Mouse (Mus musculus) limb, embryonic 14.5 days (tissue): ENCODE data around the gene Ccdc96. TPM values are rescaled to one million over a fixed set of nuclear protein-coding genes. Genes with fewer than 3 reads are reported as not detected.

Experiments used
- ATAC-seq: fragments of 200-750 bp; cut with Nextera tagmentation; 2 replicates; pipeline ENCODE4 v1.8.0; 2017; ENCODE audit warnings: low read depth, moderate number of reproducible peaks, moderate TSS enrichment; ENCODE audit not compliant: low FRiP score
- DNase-seq: peaks from one replicate; pipeline ENCODE4 v3.0.0-alpha.2; 2015; ENCODE audit warnings: low spot score
- H3K27ac ChIP-seq: fragments of 300-500 bp; sonication (generic); replicated peaks from 2 replicates; pipeline ENCODE4 v1.5.1; 2014; ENCODE audit warnings: low read depth, mild to moderate bottlenecking, low read length, moderate library complexity, mixed read lengths
- H3K27me3 ChIP-seq: fragments of 300-500 bp; sonication (generic); 2 replicates; pipeline ENCODE4 v1.6.1; 2014; ENCODE audit warnings: low read length, mixed read lengths; ENCODE audit not compliant: control insufficient read depth, insufficient read depth
- H3K36me3 ChIP-seq: fragments of 300-500 bp; sonication (generic); 2 replicates; pipeline ENCODE4 v1.6.1; 2014; ENCODE audit warnings: mild to moderate bottlenecking, low read length, moderate library complexity, mixed read lengths; ENCODE audit not compliant: control insufficient read depth, insufficient read depth
- H3K4me1 ChIP-seq: fragments of 300-500 bp; sonication (generic); 2 replicates; pipeline ENCODE4 v1.6.1; 2014; ENCODE audit warnings: antibody characterized with exemption, low read length, mixed read lengths; ENCODE audit not compliant: control insufficient read depth, insufficient read depth
- H3K4me2 ChIP-seq: fragments of 300-500 bp; sonication (generic); replicated peaks from 2 replicates; pipeline ENCODE4 v1.6.1; 2014; ENCODE audit warnings: low read depth, mild to moderate bottlenecking, low read length, moderate library complexity; ENCODE audit not compliant: severe bottlenecking
- H3K4me3 ChIP-seq: fragments of 300-500 bp; sonication (generic); replicated peaks from 2 replicates; pipeline ENCODE4 v1.5.1; 2014; ENCODE audit warnings: low read length
- H3K9ac ChIP-seq: fragments of 300-500 bp; sonication (generic); 2 replicates; pipeline ENCODE4 v1.6.1; 2014; ENCODE audit warnings: mild to moderate bottlenecking, low read depth, low read length, moderate library complexity; ENCODE audit not compliant: severe bottlenecking
- H3K9me3 ChIP-seq: fragments of 300-500 bp; sonication (generic); 2 replicates; pipeline ENCODE4 v1.6.1; 2016; ENCODE audit warnings: low read length; ENCODE audit not compliant: control insufficient read depth
- POLR2A ChIP-seq: fragments of 200-500 bp; IDR thresholded peaks from 2 replicates; pipeline ENCODE4 v1.8.0; 2012; ENCODE audit warnings: inconsistent platforms, mild to moderate bottlenecking, moderate library complexity, borderline replicate concordance; ENCODE audit not compliant: insufficient read depth, insufficient read length; ENCODE audit errors: extremely low read depth
- WGBS: fragments of 180-500 bp; shearing (Covaris S2); extraction: QIAGEN DNeasy Blood & Tissue Kit; methylation state at CpG from one replicate; pipeline ENCODE4 v1.1.7; 2014; 5-methylcytosine and 5-hydroxymethylcytosine counted together
- polyA plus RNA-seq, 2 experiments: library from polyadenylated mRNA; depleted of rRNA in 1 of 2; stranded (reverse) in 1 of 2; unstranded in 1 of 2; fragments of >200 nt; fragmentation: Nextera tagmentation in 1 of 2; extraction: Ambion mirVana in 1 of 2; gene quantifications; 2 replicates each; pipeline versions ENCODE4 v1.2.1 to v1.2.3; 2012 to 2014

Gene Ccdc96
- polyA plus RNA-seq, 2 experiments, result 0.08 to 0.11 TPM

GRCm38 (mm10) chr5:36474283-36474682 is 10.1 kb upstream of the Ccdc96 start:
- WGBS, result 82% methylated on average over 5 of the region's 5 CpGs
- no peak for TF ChIP-seq POLR2A
- ATAC-seq (peak; percentile 37; the same call in 1 of the 2 replicates), DNase-seq (peak; percentile 68)
- no peak overlapping the region for H3K9ac ChIP-seq
- no peaks in the 10 kb centered on the region for H3K9me3 ChIP-seq
- peaks cover 64% of the 10 kb centered on the region for H3K36me3 ChIP-seq
- no peak overlapping the region for H3K4me2 ChIP-seq
- H3K27me3 ChIP-seq, result no peaks in the 10 kb centered on the region
- H3K4me1 ChIP-seq, result no peaks in the 10 kb centered on the region
- H3K4me3 ChIP-seq, result no peak overlapping the region
- no peak overlapping the region for H3K27ac ChIP-seq

DNA sequence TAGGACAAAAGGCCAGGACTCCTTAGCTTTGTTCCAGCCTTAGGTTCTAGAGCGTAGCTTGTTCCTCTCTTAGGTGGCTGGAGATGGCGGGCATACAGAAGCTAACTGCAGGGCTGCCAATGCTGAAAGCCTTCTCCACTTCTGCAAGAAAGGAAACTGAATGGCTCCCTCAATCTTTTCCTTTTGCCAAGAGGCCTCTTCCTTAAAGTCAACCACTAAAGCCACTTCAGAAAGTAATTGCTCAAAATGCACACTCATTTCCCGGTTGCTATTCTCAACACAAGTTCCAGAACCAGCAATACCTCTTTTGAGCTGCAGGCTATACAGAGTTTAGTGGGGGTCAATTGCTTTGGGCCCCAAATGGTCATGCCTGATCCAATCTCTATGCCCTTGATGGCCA is 6.9 kb upstream of the Ccdc96 start:
- H3K9ac ChIP-seq, result no peak overlapping the region
- H3K4me1 ChIP-seq, result peaks cover 5% of the 10 kb centered on the region
- no peak for ATAC-seq
- H3K9me3 ChIP-seq, result no peaks in the 10 kb centered on the region
- no peak overlapping the region for H3K27ac ChIP-seq
- no peak for TF ChIP-seq POLR2A
- no peak overlapping the region for H3K4me3 ChIP-seq
- peaks cover 32% of the 10 kb centered on the region for H3K36me3 ChIP-seq
- WGBS, result 84% methylated on average over 3 of the region's 3 CpGs
- no peaks in the 10 kb centered on the region for H3K27me3 ChIP-seq
- no peak overlapping the region for H3K4me2 ChIP-seq
- no peak for DNase-seq

DNA sequence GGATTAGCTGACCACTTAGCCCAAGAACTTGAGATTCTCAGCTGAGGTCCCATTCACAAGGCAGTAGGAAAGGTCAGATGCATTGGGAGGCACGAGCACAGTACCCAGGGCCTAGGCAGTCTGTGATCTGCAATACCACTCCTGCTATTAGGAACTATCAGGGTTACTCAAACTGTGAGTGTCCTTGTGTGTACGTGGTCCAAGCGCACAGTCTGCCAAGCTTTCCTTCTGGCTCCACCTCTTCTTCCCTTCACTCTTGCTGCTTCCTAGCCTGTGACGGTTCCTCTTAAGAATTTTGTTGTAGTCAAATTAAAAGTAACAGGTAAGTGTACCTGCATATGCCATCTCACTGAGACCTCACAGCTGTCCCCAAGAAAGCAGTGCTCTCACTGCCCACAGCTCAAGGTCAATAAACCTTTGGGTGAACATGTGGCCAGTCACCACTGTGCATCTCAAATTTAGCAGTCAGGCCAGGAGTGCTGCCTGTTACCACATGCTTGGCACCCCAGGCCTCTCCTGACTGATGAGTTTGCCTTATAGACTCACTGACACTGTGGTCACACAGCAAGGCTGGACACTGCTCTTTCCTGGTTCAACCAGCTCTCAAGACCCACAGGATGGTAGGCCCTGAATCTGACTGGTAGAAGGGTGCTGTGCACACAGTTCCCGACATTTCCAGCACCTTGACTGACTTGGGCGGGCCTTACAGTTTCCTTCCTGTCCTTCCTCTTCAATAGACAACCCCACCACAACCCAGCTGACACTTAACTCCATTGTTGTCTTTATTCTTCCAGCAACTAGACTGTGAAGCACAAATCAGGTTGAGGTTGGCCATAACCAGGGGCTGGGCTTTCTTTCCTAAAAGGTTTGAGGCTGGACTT is 5.6 kb upstream of the Ccdc96 start:
- DNase-seq, result no peak

GRCm38 (mm10) chr5:36479735-36480134 is 4.7 kb upstream of the Ccdc96 start:
- no peak for TF ChIP-seq POLR2A
- 0 out of 2 replicates have a peak, but pooled peaks cover 1% of the 10 kb centered on the region for H3K27me3 ChIP-seq
- peaks cover 12% of the 10 kb centered on the region for H3K4me1 ChIP-seq
- no peak overlapping the region for H3K4me2 ChIP-seq
- WGBS, result 70% methylated on average over 2 of the region's 2 CpGs
- H3K9ac ChIP-seq, result no peak overlapping the region
- DNase-seq (no peak), ATAC-seq (no peak)
- H3K9me3 ChIP-seq, result no peaks in the 10 kb centered on the region
- H3K4me3 ChIP-seq, result no peak overlapping the region
- peaks cover 16% of the 10 kb centered on the region; the same call in 1 of the 2 replicates for H3K36me3 ChIP-seq
- H3K27ac ChIP-seq, result no peak overlapping the region

More for the DNA sequence above, 5.6 kb upstream of the Ccdc96 start:
- H3K27ac ChIP-seq, result no peak overlapping the region
- no peaks in the 10 kb centered on the region for H3K27me3 ChIP-seq
- H3K4me3 ChIP-seq, result no peak overlapping the region
- 80% methylated on average over 6 of the region's 6 CpGs for WGBS
- ATAC-seq, result no peak
- no peaks in the 10 kb centered on the region for H3K9me3 ChIP-seq
- no peak overlapping the region for H3K4me2 ChIP-seq
- peaks cover 10% of the 10 kb centered on the region for H3K4me1 ChIP-seq
- no peak for TF ChIP-seq POLR2A
- H3K9ac ChIP-seq, result no peak overlapping the region
- H3K36me3 ChIP-seq, result peaks cover 21% of the 10 kb centered on the region

DNA sequence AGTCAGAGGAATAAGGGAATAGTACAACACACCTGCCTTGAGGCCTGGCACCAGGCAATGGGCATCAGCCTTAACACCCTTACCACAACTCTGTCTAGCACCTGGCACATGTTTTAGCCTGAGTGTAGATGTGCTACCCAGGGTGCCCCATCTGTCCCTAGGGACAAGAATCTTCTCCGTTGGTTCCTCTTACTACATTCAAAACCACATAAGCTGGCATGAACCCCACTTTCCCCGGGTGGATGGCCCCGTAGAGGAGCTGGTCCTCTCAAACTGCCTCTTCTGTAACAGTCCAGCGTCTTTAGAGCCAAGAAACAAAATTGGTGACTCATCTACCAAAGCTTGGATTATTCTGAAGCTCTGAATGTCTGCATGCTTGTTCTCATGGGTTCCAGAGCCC is 4.0 kb upstream of the Ccdc96 start:
- Histone ChIP-seq H3K27ac (no peak overlapping the region), H3K4me2 (no peak overlapping the region), H3K4me3 (no peak overlapping the region), H3K36me3 (peaks cover 11% of the 10 kb centered on the region; the same call in 1 of the 2 replicates), H3K27me3 (peaks cover 8% of the 10 kb centered on the region), H3K9me3 (no peaks in the 10 kb centered on the region), H3K9ac (no peak overlapping the region), H3K4me1 (peaks cover 15% of the 10 kb centered on the region)
- DNase-seq (no peak), ATAC-seq (no peak)
- WGBS, result 91% methylated on average over 4 of the region's 4 CpGs
- TF ChIP-seq POLR2A, result no peak
